Mouse (Mus musculus): ENCODE data around the gene Ceacam9. TPM values are rescaled to one million over a fixed set of nuclear protein-coding genes. Genes with fewer than 3 reads are reported as not detected.
"Not testable (repeated sequence)": the region's sequence is repeated elsewhere in the genome, so short reads cannot be mapped to it uniquely, and the experiment has no call there.

Ceacam9 gene
- not detected for total RNA-seq (2021)

- no peak for DNase-seq
Measured at GRCm38 (mm10) chr7:16721629-16722028, at the start of gene Ceacam9. Gene Ceacam9 (plus strand): TSS chr7:16721929.

- no peak for DNase-seq
Measured at GRCm38 (mm10) chr7:16673823-16674222, 47.9 kb upstream of the Ceacam9 start.

DNA sequence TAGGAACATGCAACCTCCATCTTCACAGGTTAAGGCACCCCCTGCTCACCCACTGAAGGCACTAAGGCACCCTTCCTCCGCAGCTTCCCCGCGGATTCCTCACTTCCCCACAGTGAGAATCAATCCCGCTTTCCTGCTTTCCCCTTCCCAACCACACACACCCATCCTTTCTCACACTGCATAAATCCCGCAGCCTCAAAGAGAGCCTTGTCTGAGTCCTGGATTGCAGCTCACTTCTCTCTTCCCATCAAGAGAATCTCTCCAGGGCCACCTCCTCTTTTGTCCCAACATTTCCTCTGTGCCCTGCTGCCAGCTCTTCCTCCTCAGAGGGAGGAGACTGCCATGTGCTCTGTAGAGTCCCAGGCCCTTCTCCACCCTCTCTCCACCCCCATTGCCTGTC lies 47.0 kb upstream of the Ceacam9 start:
- not testable (repeated sequence) for DNase-seq

- no peak for DNase-seq
Measured at GRCm38 (mm10) chr7:16675605-16676004, 46.1 kb upstream of the Ceacam9 start, which contains the start of gene Ceacam15. Gene Ceacam15 (minus strand): TSS chr7:16675705.

DNA sequence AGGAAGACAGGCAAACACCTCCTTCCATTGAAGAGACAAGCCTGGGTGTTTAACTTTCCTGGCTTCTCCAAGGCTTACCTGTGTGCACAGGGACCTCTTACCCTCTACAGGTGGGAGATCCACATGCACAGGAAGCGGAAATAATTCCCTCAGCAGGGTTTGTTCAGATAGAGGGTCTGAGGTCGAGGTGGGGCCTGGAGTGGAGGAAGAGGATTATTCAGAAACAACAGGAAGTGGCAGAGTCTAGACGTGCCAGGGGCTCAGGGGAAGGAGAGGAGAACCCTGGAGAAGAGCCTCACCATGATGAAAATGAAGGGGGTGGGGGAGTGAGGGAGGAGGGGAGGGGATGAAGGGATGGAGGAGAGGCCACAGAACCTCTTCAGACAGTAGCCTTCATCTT lies 41.5 kb upstream of the Ceacam9 start:
- not testable (repeated sequence) for DNase-seq

DNA sequence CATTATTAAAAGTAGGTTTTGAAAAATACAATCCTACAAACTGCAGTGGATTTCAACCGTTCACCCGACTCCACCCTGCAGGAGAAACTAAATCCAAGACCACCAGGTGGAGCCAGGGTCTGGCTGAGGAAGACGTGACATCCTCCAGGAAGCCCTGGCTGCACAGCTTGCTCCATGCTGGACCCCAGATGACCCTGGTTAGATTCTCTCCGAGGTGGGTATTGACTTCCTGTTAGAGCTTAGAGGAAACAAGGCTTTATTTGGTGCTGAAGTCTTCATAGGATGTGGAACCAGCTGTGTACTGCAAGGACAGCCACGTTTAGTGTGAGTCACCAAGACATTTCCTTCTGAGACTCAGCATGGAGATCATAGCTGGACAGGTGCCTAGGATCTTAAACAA lies 32.5 kb upstream of the Ceacam9 start:
- peak; percentile 49 for DNase-seq

DNA sequence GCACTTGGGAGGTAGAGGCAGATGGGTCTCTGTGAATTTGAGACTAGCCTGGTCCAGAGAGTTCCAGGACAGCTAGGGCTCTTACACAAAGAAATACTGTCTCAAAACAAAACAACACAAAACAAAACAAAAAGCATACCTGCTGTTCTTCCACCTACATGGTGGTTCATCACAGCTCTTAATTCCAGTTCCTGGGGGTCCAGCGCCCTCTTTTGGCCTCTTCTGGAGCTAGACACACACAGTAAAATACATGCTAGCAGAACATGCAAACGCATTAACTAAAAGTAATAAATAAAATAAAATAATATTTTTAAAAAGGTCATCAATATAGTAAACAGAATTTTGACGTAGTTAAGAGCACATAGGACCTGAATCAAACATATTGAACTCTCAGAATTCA lies 26.7 kb upstream of the Ceacam9 start:
- peak; percentile 73 for DNase-seq

GRCm38 (mm10) chr7:16699042-16699441 lies 22.7 kb upstream of the Ceacam9 start:
- DNase-seq, result no peak

DNA sequence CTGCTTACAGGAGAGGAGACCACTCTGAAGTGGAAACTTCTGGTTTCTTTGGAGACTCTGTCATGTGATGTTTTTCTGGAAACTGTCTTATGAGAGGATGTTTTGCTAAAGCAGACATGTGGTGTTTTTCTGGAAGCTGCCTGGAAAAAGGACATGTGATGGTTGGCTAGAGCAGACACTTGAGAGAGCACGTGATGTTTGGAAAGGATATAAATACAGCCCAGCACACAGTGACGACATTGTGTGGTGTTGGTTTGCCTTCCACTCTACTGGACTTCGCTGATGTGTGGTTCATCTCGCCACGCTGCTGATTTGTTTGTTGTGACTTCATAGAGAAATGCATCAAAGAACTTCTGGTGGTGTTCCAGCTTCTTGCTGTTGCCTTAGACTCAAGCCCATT lies 21.1 kb upstream of the Ceacam9 start:
- DNase-seq, result no peak

- DNase-seq, result no peak
Measured at GRCm38 (mm10) chr7:16706385-16706784, 15.3 kb upstream of the Ceacam9 start.

DNA sequence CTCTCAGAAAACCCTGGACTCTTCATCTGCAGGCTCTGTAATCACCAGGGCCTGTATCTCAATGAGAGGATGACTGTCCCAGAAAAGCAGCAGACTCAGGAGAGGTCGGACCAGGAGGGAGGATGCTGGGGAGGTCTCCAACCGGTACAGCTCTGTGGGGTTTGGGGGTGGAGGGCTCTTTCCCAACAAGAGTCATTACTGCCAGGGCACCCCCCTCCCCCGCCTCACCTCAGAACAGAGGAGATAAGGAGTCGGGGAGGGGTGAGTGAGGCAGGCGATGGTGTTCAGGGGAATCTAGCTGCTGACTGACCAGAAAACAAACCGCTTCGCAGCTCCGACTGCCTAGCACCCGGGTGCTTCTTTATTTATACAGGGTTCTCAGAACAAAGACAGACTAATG lies 13.5 kb upstream of the Ceacam9 start:
- DNase-seq, result no peak

- DNase-seq, result no peak
Measured at GRCm38 (mm10) chr7:16710604-16711003, 11.1 kb upstream of the Ceacam9 start.

DNA sequence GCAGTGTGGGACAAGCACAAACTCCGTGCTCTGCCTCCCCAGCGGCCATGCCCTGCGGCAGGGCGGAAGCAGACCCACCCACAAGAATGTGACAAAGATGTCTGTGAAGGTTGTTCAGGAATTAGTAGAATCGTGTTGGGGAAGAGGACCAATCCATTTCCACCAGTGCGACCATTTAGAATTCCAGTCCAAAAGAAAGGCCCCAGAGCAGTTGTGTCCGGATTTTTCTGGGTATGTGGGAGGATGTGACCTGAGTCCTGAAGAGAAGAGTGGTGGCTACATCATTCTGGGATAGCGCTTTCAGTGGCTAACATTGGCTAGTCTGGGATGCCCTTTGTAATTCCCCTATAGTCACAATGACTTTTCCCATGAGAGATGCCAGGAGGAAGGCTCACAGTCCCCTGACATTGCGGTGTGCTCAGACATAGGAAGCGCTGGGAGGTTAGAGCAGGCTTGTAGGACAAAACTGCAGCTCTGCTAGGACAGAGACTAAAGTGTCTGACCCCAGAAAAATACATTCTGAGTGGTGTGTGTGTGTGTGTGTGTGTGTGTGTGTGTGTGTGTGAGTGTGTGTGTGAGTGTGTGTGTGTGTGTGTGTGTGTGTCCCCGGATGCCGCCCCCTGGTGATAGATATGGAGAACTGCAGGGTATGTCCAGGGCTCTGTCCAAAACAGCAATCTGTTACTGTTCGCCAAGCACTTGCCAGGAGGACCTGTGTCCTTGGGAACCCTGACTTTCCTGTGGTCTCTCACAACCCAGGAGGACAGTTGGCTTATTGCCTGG lies 8.9 kb upstream of the Ceacam9 start:
- peak; percentile 24 for DNase-seq

DNA sequence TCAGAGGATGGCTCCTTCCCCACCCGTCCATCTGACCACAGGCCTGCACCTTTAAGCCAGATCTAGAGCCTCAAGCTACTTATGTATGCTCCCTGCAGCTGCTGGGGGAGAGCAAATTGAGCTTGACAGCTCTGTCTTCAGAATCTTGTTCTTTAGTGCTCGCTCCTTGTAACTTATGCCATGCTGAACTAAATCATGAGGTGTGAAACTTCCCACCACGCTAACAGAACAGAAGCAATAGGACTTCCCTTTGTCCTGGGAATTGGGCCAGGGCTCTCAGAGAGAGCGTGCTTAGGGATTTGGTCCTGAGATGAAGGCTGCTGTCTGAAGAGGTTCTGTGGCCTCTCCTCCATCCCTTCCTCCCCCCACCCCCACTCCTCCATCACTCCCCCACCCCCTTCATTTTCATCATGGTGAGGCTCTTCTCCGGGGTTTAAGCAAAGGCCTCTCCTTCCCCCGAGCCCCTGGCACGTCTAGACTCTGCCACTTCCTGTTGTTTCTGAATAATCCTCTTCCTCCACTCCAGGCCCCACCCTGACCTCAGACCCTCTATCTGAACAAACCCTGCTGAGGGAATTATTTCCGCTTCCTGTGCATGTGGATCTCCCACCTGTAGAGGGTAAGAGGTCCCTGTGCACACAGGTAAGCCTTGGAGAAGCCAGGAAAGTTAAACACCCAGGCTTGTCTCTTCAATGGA lies 5.1 kb upstream of the Ceacam9 start:
- not testable (repeated sequence) for DNase-seq

DNA sequence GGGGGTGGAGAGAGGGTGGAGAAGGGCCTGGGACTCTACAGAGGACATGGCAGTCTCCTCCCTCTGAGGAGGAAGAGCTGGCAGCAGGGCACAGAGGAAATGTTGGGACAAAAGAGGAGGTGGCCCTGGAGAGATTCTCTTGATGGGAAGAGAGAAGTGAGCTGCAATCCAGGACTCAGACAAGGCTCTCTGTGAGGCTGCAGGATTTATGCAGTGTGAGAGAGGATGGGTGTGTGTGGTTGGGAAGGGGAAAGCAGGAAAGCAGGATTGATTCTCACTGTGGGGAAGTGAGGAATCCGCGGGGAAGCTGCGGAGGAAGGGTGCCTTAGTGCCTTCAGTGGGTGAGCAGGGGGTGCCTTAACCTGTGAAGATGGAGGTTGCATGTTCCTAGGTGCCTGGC lies 761 bp downstream of the Ceacam9 start:
- not testable (repeated sequence) for DNase-seq

GRCm38 (mm10) chr7:16728596-16729348 lies 7.0 kb downstream of the Ceacam9 start:
- peak; percentile 91 for DNase-seq

DNA sequence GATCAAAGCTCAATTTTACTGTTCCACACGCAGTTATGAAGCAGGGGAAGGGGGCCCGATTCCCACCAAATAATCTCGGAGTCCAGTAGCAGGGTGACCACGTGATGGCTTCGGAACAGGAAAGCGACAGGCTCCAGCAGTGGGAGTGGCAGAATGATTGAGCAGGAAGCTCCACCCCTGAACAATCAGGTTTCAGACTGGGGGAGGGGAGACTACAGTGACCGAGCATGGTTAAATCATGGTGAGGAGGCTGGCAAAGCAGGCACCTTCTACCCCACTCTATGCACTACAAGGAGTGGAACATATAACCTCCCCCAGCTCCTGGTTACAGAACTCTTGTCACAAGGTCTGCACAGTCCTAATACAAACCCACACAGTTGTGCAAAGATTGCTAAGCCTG lies 7.8 kb downstream of the Ceacam9 start:
- peak; percentile 49 for DNase-seq

GRCm38 (mm10) chr7:16730791-16731190 lies 9.1 kb downstream of the Ceacam9 start:
- DNase-seq, result no peak

GRCm38 (mm10) chr7:16731893-16732422 lies 10.2 kb downstream of the Ceacam9 start:
- DNase-seq, result no peak

GRCm38 (mm10) chr7:16737606-16738072 lies 15.9 kb downstream of the Ceacam9 start:
- DNase-seq, result no peak

DNA sequence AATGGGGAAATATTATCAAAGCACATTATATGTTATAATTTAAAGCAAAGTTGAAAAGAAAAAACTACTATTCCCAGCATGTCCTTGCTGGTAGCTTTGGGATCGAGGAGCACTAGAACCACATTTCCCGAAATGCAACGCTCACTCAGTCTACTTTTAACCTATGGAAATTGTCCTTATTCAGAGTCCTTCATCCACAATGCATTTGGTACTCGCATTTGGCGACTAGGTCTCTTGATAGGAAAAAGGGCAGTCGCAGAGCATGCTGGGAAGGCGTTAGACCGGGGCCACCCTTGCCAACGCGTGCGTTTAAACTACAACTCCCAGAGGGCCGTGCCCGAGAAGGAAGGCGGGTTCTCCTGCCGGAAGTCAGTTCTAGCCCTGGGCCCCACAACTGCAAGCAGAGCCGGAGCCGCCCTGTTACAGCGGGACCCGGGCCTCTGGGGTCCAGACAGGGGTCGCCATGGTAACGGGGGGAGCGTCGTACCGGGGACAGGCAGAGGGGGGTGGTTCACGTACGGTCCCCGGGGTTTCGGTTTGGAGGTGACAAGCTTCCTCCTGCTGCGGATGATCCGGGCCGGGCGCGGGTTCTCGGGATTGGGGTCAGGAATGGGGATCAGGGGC lies 16.5 kb downstream of the Ceacam9 start, which contains the start of gene Ap2s1:
Gene Ap2s1, plus strand, starts transcription at position 338 of the 624 bp plus-strand sequence.
- DNase-seq, result peak; percentile 97

GRCm38 (mm10) chr7:16739056-16739604 lies 17.4 kb downstream of the Ceacam9 start:
- DNase-seq, result no peak

All from heart, postnatal 4 days (tissue).